Mouse (Mus musculus): ENCODE data around the gene Sugct. TPM values are rescaled to one million over a fixed set of nuclear protein-coding genes. Genes with fewer than 3 reads are reported as not detected.
A peak's percentile ranks its signal among the peaks of the same experiment; 100 is the strongest.

The Sugct gene
- polyA plus RNA-seq, 1 experiment = 0.18 TPM

- no peak for DNase-seq (ENCODE audit: low read depth in 1 of 2, low spot score in 2 of 2)
- no peak for TF ChIP-seq CTCF (IDR thresholded peaks at IDR 0.05; ENCODE audit: extremely low read depth, insufficient read depth, insufficient read length, insufficient replicate concordance)
- TF ChIP-seq POLR2A (IDR thresholded peaks at IDR 0.05; ENCODE audit: low read depth, low read length) = no peak
- Histone ChIP-seq H3K36me3 (ENCODE audit: control insufficient read depth, insufficient read depth, low read length) (no peaks in the 10 kb centered on the region), H3K27me3 (ENCODE audit: control insufficient read depth, insufficient read depth, low read length) (no peaks in the 10 kb centered on the region), H3K4me3 (ENCODE audit: extremely low read depth, insufficient read depth, insufficient read length) (no peak overlapping the region), H3K27ac (ENCODE audit: insufficient read depth, low read length) (no peak overlapping the region), H3K4me1 (ENCODE audit: control insufficient read depth, insufficient read depth, insufficient read length) (no peaks in the 10 kb centered on the region)
Measured at GRCm38 (mm10) chr13:17690686-17691085, 4.7 kb downstream of the Sugct start.

GRCm38 (mm10) chr13:17689461-17689860, 5.9 kb downstream of the Sugct start:
- H3K27me3 ChIP-seq (ENCODE audit: control insufficient read depth, insufficient read depth, low read length) = no peaks in the 10 kb centered on the region
- no peaks in the 10 kb centered on the region for H3K4me1 ChIP-seq (ENCODE audit: control insufficient read depth, insufficient read depth, insufficient read length)
- H3K27ac ChIP-seq (ENCODE audit: insufficient read depth, low read length) = no peak overlapping the region
- H3K36me3 ChIP-seq (ENCODE audit: control insufficient read depth, insufficient read depth, low read length) = no peaks in the 10 kb centered on the region
- TF ChIP-seq POLR2A (IDR thresholded peaks at IDR 0.05; ENCODE audit: low read depth, low read length) (no peak), CTCF (IDR thresholded peaks at IDR 0.05; ENCODE audit: extremely low read depth, insufficient read depth, insufficient read length, insufficient replicate concordance) (no peak)
- no peak overlapping the region for H3K4me3 ChIP-seq (ENCODE audit: extremely low read depth, insufficient read depth, insufficient read length)
- no peak for DNase-seq (ENCODE audit: low read depth in 1 of 2, low spot score in 2 of 2)

- no peak for DNase-seq (ENCODE audit: low read depth in 1 of 2, low spot score in 2 of 2)
- WGBS = 79% methylated on average over 1 of the region's 1 CpGs
Measured at GRCm38 (mm10) chr13:17671122-17671521, 24.2 kb downstream of the Sugct start.

GRCm38 (mm10) chr13:17667380-17667779, 28.0 kb downstream of the Sugct start:
- H3K36me3 ChIP-seq (ENCODE audit: control insufficient read depth, insufficient read depth, low read length) = no peaks in the 10 kb centered on the region
- H3K27me3 ChIP-seq (ENCODE audit: control insufficient read depth, insufficient read depth, low read length) = no peaks in the 10 kb centered on the region
- 96% methylated on average over 1 of the region's 1 CpGs for WGBS
- H3K27ac ChIP-seq (ENCODE audit: insufficient read depth, low read length) = no peak overlapping the region
- H3K4me3 ChIP-seq (ENCODE audit: extremely low read depth, insufficient read depth, insufficient read length) = no peak overlapping the region
- DNase-seq (ENCODE audit: low read depth in 1 of 2, low spot score in 2 of 2) = no peak
- TF ChIP-seq POLR2A (IDR thresholded peaks at IDR 0.05; ENCODE audit: low read depth, low read length) (no peak), CTCF (IDR thresholded peaks at IDR 0.05; ENCODE audit: extremely low read depth, insufficient read depth, insufficient read length, insufficient replicate concordance) (no peak)
- H3K4me1 ChIP-seq (ENCODE audit: control insufficient read depth, insufficient read depth, insufficient read length) = no peaks in the 10 kb centered on the region

More at GRCm38 (mm10) chr13:17671122-17671521, 24.2 kb downstream of the Sugct start:
- Histone ChIP-seq H3K27me3 (ENCODE audit: control insufficient read depth, insufficient read depth, low read length) (no peaks in the 10 kb centered on the region), H3K4me1 (ENCODE audit: control insufficient read depth, insufficient read depth, insufficient read length) (no peaks in the 10 kb centered on the region), H3K36me3 (ENCODE audit: control insufficient read depth, insufficient read depth, low read length) (no peaks in the 10 kb centered on the region), H3K27ac (ENCODE audit: insufficient read depth, low read length) (no peak overlapping the region), H3K4me3 (ENCODE audit: extremely low read depth, insufficient read depth, insufficient read length) (no peak overlapping the region)
- no peak for TF ChIP-seq POLR2A (IDR thresholded peaks at IDR 0.05; ENCODE audit: low read depth, low read length)
- no peak for TF ChIP-seq CTCF (IDR thresholded peaks at IDR 0.05; ENCODE audit: extremely low read depth, insufficient read depth, insufficient read length, insufficient replicate concordance)

- no peak overlapping the region for H3K4me3 ChIP-seq (ENCODE audit: extremely low read depth, insufficient read depth, insufficient read length)
- 54% methylated on average over 2 of the region's 2 CpGs for WGBS
- H3K27me3 ChIP-seq (ENCODE audit: control insufficient read depth, insufficient read depth, low read length) = no peaks in the 10 kb centered on the region
- DNase-seq (ENCODE audit: low read depth in 1 of 2, low spot score in 2 of 2) = no peak
- H3K36me3 ChIP-seq (ENCODE audit: control insufficient read depth, insufficient read depth, low read length) = no peaks in the 10 kb centered on the region
- H3K4me1 ChIP-seq (ENCODE audit: control insufficient read depth, insufficient read depth, insufficient read length) = no peaks in the 10 kb centered on the region
- no peak for TF ChIP-seq CTCF (IDR thresholded peaks at IDR 0.05; ENCODE audit: extremely low read depth, insufficient read depth, insufficient read length, insufficient replicate concordance)
- TF ChIP-seq POLR2A (IDR thresholded peaks at IDR 0.05; ENCODE audit: low read depth, low read length) = no peak
- H3K27ac ChIP-seq (ENCODE audit: insufficient read depth, low read length) = no peak overlapping the region
Measured at GRCm38 (mm10) chr13:17642294-17642693, 53.1 kb downstream of the Sugct start.

GRCm38 (mm10) chr13:17638008-17638407, 57.3 kb downstream of the Sugct start:
- no peaks in the 10 kb centered on the region for H3K36me3 ChIP-seq (ENCODE audit: control insufficient read depth, insufficient read depth, low read length)
- H3K27ac ChIP-seq (ENCODE audit: insufficient read depth, low read length) = no peak overlapping the region
- no peaks in the 10 kb centered on the region for H3K4me1 ChIP-seq (ENCODE audit: control insufficient read depth, insufficient read depth, insufficient read length)
- no peaks in the 10 kb centered on the region for H3K27me3 ChIP-seq (ENCODE audit: control insufficient read depth, insufficient read depth, low read length)
- TF ChIP-seq CTCF (IDR thresholded peaks at IDR 0.05; ENCODE audit: extremely low read depth, insufficient read depth, insufficient read length, insufficient replicate concordance) = no peak
- TF ChIP-seq POLR2A (IDR thresholded peaks at IDR 0.05; ENCODE audit: low read depth, low read length) = no peak
- DNase-seq (ENCODE audit: low read depth in 1 of 2, low spot score in 2 of 2) = no peak
- no peak overlapping the region for H3K4me3 ChIP-seq (ENCODE audit: extremely low read depth, insufficient read depth, insufficient read length)

- Histone ChIP-seq H3K27me3 (ENCODE audit: control insufficient read depth, insufficient read depth, low read length) (no peaks in the 10 kb centered on the region), H3K4me3 (ENCODE audit: extremely low read depth, insufficient read depth, insufficient read length) (no peak overlapping the region), H3K36me3 (ENCODE audit: control insufficient read depth, insufficient read depth, low read length) (no peaks in the 10 kb centered on the region), H3K4me1 (ENCODE audit: control insufficient read depth, insufficient read depth, insufficient read length) (no peaks in the 10 kb centered on the region), H3K27ac (ENCODE audit: insufficient read depth, low read length) (no peak overlapping the region)
- 13% methylated on average over 5 of the region's 5 CpGs for WGBS
- DNase-seq (ENCODE audit: low read depth in 1 of 2, low spot score in 2 of 2) = peak in 1 of 2 experiments; percentile 44
- no peak for TF ChIP-seq POLR2A (IDR thresholded peaks at IDR 0.05; ENCODE audit: low read depth, low read length)
Measured at GRCm38 (mm10) chr13:17627108-17627507, 68.2 kb downstream of the Sugct start.

Measured in spleen, adult 2 months (tissue).